Mouse (Mus musculus) CD4-positive, CD25-positive, alpha-beta regulatory T cell, adult 2 months (primary cell): Measurements from ENCODE around the gene Btbd35f28.
"Not testable (repeated sequence)": the region's sequence is repeated elsewhere in the genome, so short reads cannot be mapped to it uniquely, and the experiment has no call there.

ENCODE experiments used
- DNase-seq: peaks from one replicate; pipeline ENCODE4 v3.0.0-alpha.2; 2012; ENCODE audit warnings: low read depth, low spot score

The Btbd35f28 gene

DNA sequence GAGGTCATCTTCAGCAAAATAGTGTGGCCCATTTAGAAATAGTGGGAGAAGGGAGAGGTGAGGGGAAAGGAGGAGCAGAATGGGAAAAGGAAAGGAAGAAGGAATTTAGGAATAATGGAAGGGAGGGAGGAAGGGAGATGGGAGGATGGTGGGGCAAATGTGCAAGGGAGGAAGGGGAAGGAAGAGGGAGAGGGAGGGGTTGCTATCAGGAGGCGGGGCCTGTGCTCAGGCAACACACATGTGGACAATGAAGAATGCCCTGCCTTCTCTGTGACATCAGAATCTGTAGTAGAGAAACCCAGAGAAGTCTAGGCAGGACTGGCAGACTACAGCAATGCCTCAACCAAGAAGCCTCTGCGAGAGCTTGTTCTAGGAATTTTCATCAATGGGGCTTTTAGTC is at the start of gene Btbd35f28:
Gene Btbd35f28 (plus strand): TSS at position 301 of the 400 bp plus-strand sequence.
- not testable (repeated sequence) for DNase-seq
